Mouse (Mus musculus) heart, adult 2 months (tissue): ENCODE data around the gene Ror2.

ENCODE experiments used
- CTCF ChIP-seq: fragments of 200-600 bp; IDR thresholded peaks from 2 replicates; pipeline ENCODE4 v1.8.1; 2022; ENCODE audit warnings: antibody characterized with exemption, mild to moderate bottlenecking, moderate library complexity
- EP300 ChIP-seq: fragments of 200-500 bp; IDR thresholded peaks from 2 replicates; pipeline ENCODE4 v1.6.1; 2011; ENCODE audit warnings: low read depth, low read length, control low read depth; ENCODE audit not compliant: insufficient read depth
- POLR2A ChIP-seq: fragments of 200-500 bp; IDR thresholded peaks from 2 replicates; pipeline ENCODE4 v1.6.1; 2011; ENCODE audit warnings: mild to moderate bottlenecking, low read depth, low read length, control low read depth; ENCODE audit not compliant: insufficient read depth

- TF ChIP-seq CTCF (peak; percentile 55), POLR2A (no peak), EP300 (no peak)
Observed at GRCm38 (mm10) chr13:53095222-53095621, 190.7 kb downstream of the Ror2 start.
